Mouse (Mus musculus) liver, adult 2 months (tissue): Measurements from ENCODE around the gene Ttc12.

ENCODE experiments used
- CTCF ChIP-seq: fragments of 200-500 bp; IDR thresholded peaks from 2 replicates; pipeline ENCODE4 v1.5.1; 2011; ENCODE audit warnings: low read depth, low read length, control low read depth
- POLR2A ChIP-seq: fragments of 200-500 bp; IDR thresholded peaks from 2 replicates; pipeline ENCODE4 v1.6.1; 2011; ENCODE audit warnings: low read length, control low read depth; ENCODE audit not compliant: insufficient read depth; ENCODE audit errors: extremely low read depth

DNA sequence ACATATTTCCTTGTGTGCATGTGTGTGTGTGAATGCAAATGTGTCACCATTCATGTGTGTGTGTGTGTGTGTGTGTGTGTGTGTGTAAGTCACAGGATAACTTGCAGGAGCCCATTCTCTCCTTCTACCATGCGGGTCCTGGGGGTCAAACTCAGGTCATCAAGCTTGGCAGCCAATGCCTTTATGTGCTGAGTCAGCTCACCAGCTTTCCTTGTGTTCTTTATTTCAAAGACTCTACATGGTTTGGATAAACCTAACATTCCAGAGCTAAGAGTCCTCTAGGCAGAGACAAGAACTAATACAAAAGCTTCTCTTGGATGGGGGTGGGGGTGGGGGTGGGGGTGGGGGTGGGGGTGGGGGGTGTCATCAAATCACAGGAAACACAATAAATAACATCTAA is 60.4 kb downstream of the Ttc12 start:
- TF ChIP-seq CTCF = no peak
- TF ChIP-seq POLR2A = no peak
